Mouse (Mus musculus): Measurements from ENCODE around the gene Cd200r1. TPM values are rescaled to one million over a fixed set of nuclear protein-coding genes. Genes with fewer than 3 reads are reported as not detected.
"Not testable (repeated sequence)": the region's sequence is repeated elsewhere in the genome, so short reads cannot be mapped to it uniquely, and the experiment has no call there.

The Cd200r1 gene
- polyA plus RNA-seq, 1 experiment from 2014 or later = 0.43 TPM

DNA sequence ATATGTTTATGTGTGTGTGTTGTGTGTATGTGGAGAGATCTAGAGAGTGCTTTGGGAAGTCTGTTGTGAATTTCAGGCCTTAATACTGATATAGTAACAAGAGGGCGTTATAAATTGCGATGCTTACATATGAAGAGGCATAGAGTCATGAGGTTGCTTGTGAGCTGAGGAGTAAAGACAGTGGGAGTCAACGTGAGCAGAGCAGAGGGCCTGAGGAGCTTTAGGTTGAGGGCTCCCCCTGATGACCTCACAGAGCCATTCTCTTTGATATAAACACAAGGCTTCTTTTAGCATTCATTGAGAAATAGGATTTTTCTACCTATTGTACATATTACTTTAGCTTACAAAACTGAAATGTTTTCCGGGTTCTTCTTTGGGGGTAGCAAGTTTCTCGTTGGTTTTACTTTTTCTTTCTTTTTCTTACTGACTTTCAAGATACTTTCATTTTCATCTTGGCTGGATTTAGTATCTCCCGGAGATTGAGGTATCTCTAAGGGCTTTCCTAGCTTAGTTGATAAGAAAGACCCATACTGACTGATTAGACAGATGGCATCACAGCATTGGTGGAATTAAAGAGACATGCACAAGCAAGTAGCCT, 47.0 kb downstream of the Cd200r1 start:
- H3K27me3 ChIP-seq = no peaks in the 10 kb centered on the region
- H3K9me3 ChIP-seq = no peaks in the 10 kb centered on the region
- no peak overlapping the region for H3K4me3 ChIP-seq (replicated peaks)
- H3K4me2 ChIP-seq = no peak overlapping the region
- H3K4me1 ChIP-seq (replicated peaks) = no peaks in the 10 kb centered on the region
- WGBS = 85% methylated on average over 6 of the region's 6 CpGs
- no peaks in the 10 kb centered on the region for H3K36me3 ChIP-seq
- ATAC-seq (ENCODE audit: insufficient number of reproducible peaks, insufficient read depth, low FRiP score, low TSS enrichment, low read depth) = no peak
- no peak overlapping the region for H3K27ac ChIP-seq
- no peak overlapping the region for H3K9ac ChIP-seq (replicated peaks)

DNA sequence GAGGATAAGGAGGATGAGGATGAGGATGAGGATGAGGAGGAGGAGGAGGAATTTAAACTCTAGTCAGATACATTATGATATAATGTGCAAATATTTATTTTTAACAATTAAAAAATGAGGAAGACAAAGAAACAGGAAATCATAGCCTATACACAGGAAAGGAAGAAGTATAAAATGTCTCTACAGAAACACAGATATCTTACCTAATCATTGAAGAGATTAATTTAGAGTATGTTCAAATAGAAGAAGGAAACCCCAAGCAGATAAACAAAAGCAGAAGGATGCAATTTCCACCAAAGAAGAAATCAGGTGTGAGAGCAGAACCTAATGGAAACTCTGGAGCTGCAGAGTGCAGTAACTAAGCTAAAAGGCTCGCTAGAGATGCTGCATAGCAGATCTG, 52.5 kb downstream of the Cd200r1 start:
- H3K36me3 ChIP-seq = no peaks in the 10 kb centered on the region

DNA sequence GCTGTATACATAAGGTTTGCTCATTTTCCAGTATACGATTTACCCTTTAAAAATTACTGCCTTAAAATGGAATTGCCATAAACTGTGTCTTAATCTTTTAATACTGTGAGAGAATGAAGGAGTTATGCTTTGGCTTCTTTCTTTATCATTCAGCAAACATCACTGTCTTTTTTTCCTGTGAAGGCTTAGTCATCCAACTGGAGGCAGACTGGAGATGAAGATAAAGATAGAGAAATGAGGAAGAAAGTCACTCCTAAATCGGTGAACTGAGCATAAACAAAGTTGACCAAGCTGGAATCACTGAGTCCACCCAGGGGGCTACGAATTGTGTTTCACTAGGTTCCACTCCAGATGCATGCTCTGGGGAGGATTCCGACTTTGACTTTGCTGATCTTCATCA, 55.0 kb downstream of the Cd200r1 start:
- no peak for ATAC-seq (ENCODE audit: insufficient number of reproducible peaks, insufficient read depth, low FRiP score, low TSS enrichment, low read depth)
- H3K9me3 ChIP-seq = 0 out of 2 replicates have a peak, but pooled peaks cover 1% of the 10 kb centered on the region
- no peak overlapping the region for H3K4me3 ChIP-seq (replicated peaks)
- no peaks in the 10 kb centered on the region for H3K36me3 ChIP-seq
- no peaks in the 10 kb centered on the region for H3K4me1 ChIP-seq (replicated peaks)
- 81% methylated on average over 4 of the region's 4 CpGs for whole genome bisulfite sequencing
- H3K4me2 ChIP-seq = no peak overlapping the region
- no peaks in the 10 kb centered on the region for H3K27me3 ChIP-seq
- no peak overlapping the region for H3K27ac ChIP-seq
- no peak overlapping the region for H3K9ac ChIP-seq (replicated peaks)

More for the DNA sequence above, 52.5 kb downstream of the Cd200r1 start:
- no peak for ATAC-seq (ENCODE audit: insufficient number of reproducible peaks, insufficient read depth, low FRiP score, low TSS enrichment, low read depth)
- H3K27me3 ChIP-seq = no peaks in the 10 kb centered on the region
- H3K9me3 ChIP-seq = no peaks in the 10 kb centered on the region
- H3K4me3 ChIP-seq (replicated peaks) = no peak overlapping the region
- no peaks in the 10 kb centered on the region for H3K4me1 ChIP-seq (replicated peaks)
- no peak overlapping the region for H3K27ac ChIP-seq
- 36% methylated on average over 1 of the region's 1 CpGs for WGBS
- H3K4me2 ChIP-seq = no peak overlapping the region
- H3K9ac ChIP-seq (replicated peaks) = no peak overlapping the region

DNA sequence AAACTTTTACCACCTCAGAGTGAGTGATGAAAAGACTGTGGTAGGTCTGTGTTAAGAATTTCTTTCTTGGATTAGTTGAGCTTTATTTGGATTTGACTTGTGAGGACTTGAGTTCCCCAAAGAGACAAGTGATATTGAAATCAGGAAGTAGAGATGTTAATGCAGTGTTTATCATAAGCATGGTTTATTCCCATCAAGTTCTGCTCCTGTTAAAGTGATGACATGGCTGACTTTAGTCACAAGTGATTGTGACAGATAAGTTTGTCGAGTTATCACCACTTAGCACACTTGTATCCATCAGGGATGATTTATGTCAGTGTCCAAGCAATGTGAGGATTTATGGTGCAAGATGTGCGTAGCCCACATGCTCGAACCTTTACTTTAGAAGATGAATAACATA, 66.8 kb downstream of the Cd200r1 start:
- ATAC-seq (ENCODE audit: insufficient number of reproducible peaks, insufficient read depth, low FRiP score, low TSS enrichment, low read depth) = no peak
- no peaks in the 10 kb centered on the region; the same call in 1 of the 2 replicates for H3K27me3 ChIP-seq
- 71% methylated on average over 3 of the region's 3 CpGs for WGBS
- no peak overlapping the region for H3K27ac ChIP-seq
- H3K4me1 ChIP-seq (replicated peaks) = no peaks in the 10 kb centered on the region
- no peak overlapping the region for H3K4me3 ChIP-seq (replicated peaks)
- H3K9me3 ChIP-seq = no peaks in the 10 kb centered on the region
- no peak overlapping the region for H3K4me2 ChIP-seq
- H3K9ac ChIP-seq (replicated peaks) = no peak overlapping the region
- H3K36me3 ChIP-seq = no peaks in the 10 kb centered on the region

GRCm38 (mm10) chr16:44833189-44833588, 67.7 kb downstream of the Cd200r1 start:
- H3K4me3 ChIP-seq (replicated peaks); H3K27me3 ChIP-seq; H3K27ac ChIP-seq; ATAC-seq (ENCODE audit: insufficient number of reproducible peaks, insufficient read depth, low FRiP score, low TSS enrichment, low read depth); H3K9ac ChIP-seq (replicated peaks); H3K4me1 ChIP-seq (replicated peaks); H3K4me2 ChIP-seq; H3K36me3 ChIP-seq; H3K9me3 ChIP-seq: not testable (repeated sequence)
- WGBS = 65% methylated on average over 2 of the region's 2 CpGs

Other genes starting within 250 kb of the Cd200r1 start
- 43.1 and 50.8 TPM in 2 replicates for gene Boc, start 206.8 kb upstream of the Cd200r1 start, polyA plus RNA-seq (2016; fragmentation: Nextera tagmentation; extraction: Ambion mirVana)
- 11.7 and 12.8 TPM in 2 replicates for gene Nepro, start 41.4 kb upstream of the Cd200r1 start, polyA plus RNA-seq (2016; fragmentation: Nextera tagmentation; extraction: Ambion mirVana)
- 29.0 and 30.2 TPM in 2 replicates for gene Gtpbp8, start 19.4 kb upstream of the Cd200r1 start, polyA plus RNA-seq (2016; fragmentation: Nextera tagmentation; extraction: Ambion mirVana)
- not detected in 2 replicates for gene Cd200r4, start 46.0 kb downstream of the Cd200r1 start, polyA plus RNA-seq (2016; fragmentation: Nextera tagmentation; extraction: Ambion mirVana)
- gene Cd200r2, start 101.4 kb downstream of the Cd200r1 start, polyA plus RNA-seq (2016; fragmentation: Nextera tagmentation; extraction: Ambion mirVana) = not detected in 2 replicates
- not detected in 2 replicates for gene Cd200r3, start 177.9 kb downstream of the Cd200r1 start, polyA plus RNA-seq (2016; fragmentation: Nextera tagmentation; extraction: Ambion mirVana)